ENCODE assay signal across 9 mouse cellular contexts in the genomic region with DNA sequence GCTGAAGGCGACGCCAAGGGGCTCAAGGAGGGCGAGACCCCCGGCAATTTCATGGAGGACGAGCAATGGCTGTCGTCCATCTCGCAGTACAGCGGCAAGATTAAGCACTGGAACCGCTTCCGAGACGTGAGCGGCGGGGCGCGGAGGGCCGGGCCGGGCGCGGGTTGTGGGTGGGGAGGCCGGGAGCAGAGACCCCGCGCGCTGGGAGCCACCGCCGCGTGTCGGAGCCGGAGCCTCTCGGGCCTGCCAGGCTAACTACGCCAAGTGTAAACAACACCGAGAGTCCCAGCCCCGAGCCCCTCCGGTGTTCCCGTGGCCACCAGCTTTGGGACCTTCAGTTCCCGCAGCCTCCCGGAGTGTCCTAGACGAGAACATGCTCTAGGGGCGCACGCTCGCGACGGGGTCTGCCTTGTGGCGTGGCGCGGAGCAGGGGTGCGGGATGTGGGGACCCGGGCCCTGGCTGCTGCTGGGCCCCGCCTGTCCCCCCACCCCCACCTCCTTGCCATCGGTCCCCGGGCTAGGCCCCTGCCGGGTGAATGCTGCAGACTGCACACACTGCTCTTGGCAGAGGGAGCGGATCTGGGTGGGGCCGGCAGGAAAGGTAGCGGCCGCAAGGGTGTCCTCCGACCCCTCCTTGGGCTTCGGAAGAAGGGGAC. TPM values are rescaled to one million over a fixed set of nuclear protein-coding genes. Genes with fewer than 3 reads are reported as not detected.
DNase-seq lines count a peak whose midpoint lies in the region; ATAC-seq lines count a peak whose summit lies in the region.
"Had no signal": no experiment of that assay in that cellular context is flagged by ENCODE, and none has a peak within 500 bp of the region (broad histone marks: within the 10 kb centered on the region; RNA-seq: fewer than 3 reads in every experiment).

No protein-coding gene starts in this region.

- H3K9ac ChIP-seq in kidney, embryonic 14.5 days (ENCODE audit: low read depth, low read length) = peak overlapping the region; percentile 77
- H3K9ac ChIP-seq in embryonic facial prominence, embryonic 14.5 days (ENCODE audit: low read depth, low read length) = peak overlapping the region; percentile 76
- peak overlapping the region; percentile 71 for H3K9ac ChIP-seq in heart, embryonic 16.5 days (ENCODE audit: low read length)

- peak overlapping the region; percentile 91 for H3K27ac ChIP-seq in kidney, embryonic 14.5 days (ENCODE audit: low read depth, low read length)
- peak overlapping the region; percentile 52; the same call in 1 of the 2 replicates for H3K27ac ChIP-seq in embryonic facial prominence, embryonic 14.5 days (replicated peaks; ENCODE audit: low read depth, low read length)
- 0 out of 2 replicates have a peak overlapping the region, but pooled peaks have one; percentile 9 for H3K27ac ChIP-seq in heart, embryonic 16.5 days (ENCODE audit: low read length)

- peaks cover 9% of the 10 kb centered on the region; the same call in 1 of the 2 replicates for H3K4me1 ChIP-seq in kidney, embryonic 14.5 days (ENCODE audit: control insufficient read depth, insufficient read depth, low read length)
- 0 out of 2 replicates have a peak, but pooled peaks cover 8% of the 10 kb centered on the region for H3K4me1 ChIP-seq in embryonic facial prominence, embryonic 14.5 days (ENCODE audit: control insufficient read depth, insufficient read depth, low read length)
- peaks cover 12% of the 10 kb centered on the region for H3K4me1 ChIP-seq in heart, embryonic 16.5 days (ENCODE audit: control insufficient read depth, insufficient read depth, low read length)

- H3K27me3 ChIP-seq in kidney, embryonic 14.5 days (ENCODE audit: control insufficient read depth, insufficient read depth, low read length) = peaks cover 21% of the 10 kb centered on the region
- H3K27me3 ChIP-seq in embryonic facial prominence, embryonic 14.5 days (replicated peaks; ENCODE audit: control insufficient read depth, insufficient read depth, low read length) = peaks cover 41% of the 10 kb centered on the region
- H3K27me3 ChIP-seq in heart, embryonic 16.5 days (ENCODE audit: control insufficient read depth, insufficient read depth, low read length) = peaks cover 59% of the 10 kb centered on the region

- ATAC-seq in kidney, embryonic 14.5 days (ENCODE audit: low FRiP score, low TSS enrichment) = peak; percentile 54
- peak; percentile 80 for ATAC-seq in embryonic facial prominence, embryonic 14.5 days (ENCODE audit: low read depth)
- ATAC-seq in heart, embryonic 16.5 days (replicated peaks; ENCODE audit: extremely low read depth, insufficient read depth, low FRiP score) = peak; percentile 40

- peak overlapping the region; percentile 96 for H3K4me2 ChIP-seq in kidney, embryonic 14.5 days (replicated peaks; ENCODE audit: low read depth, low read length)
- H3K4me2 ChIP-seq in embryonic facial prominence, embryonic 14.5 days (ENCODE audit: low read depth, low read length) = peak overlapping the region; percentile 99
- H3K4me2 ChIP-seq in heart, embryonic 16.5 days (ENCODE audit: low read depth, low read length) = peak overlapping the region; percentile 98

- H3K36me3 ChIP-seq in kidney, embryonic 14.5 days (ENCODE audit: control insufficient read depth, insufficient read depth, low read length) = no peaks in the 10 kb centered on the region
- no peaks in the 10 kb centered on the region for H3K36me3 ChIP-seq in embryonic facial prominence, embryonic 14.5 days (ENCODE audit: control insufficient read depth, insufficient read depth, low read length)
- no peaks in the 10 kb centered on the region for H3K36me3 ChIP-seq in heart, embryonic 16.5 days (ENCODE audit: control insufficient read depth, insufficient read depth)
- H3K36me3 ChIP-seq: G1E had no signal

- no peaks in the 10 kb centered on the region for H3K9me3 ChIP-seq in kidney, embryonic 14.5 days (ENCODE audit: control insufficient read depth, low read length)
- no peaks in the 10 kb centered on the region for H3K9me3 ChIP-seq in embryonic facial prominence, embryonic 14.5 days (ENCODE audit: control insufficient read depth, low read length)
- no peaks in the 10 kb centered on the region for H3K9me3 ChIP-seq in heart, embryonic 16.5 days (replicated peaks; ENCODE audit: control insufficient read depth, low read length)
- H3K9me3 ChIP-seq: G1E had no signal

- 1% methylated on average over 46 of the region's 57 CpGs for WGBS in kidney, embryonic 14.5 days
- WGBS in embryonic facial prominence, embryonic 14.5 days = 0% methylated on average over 34 of the region's 57 CpGs
- under 1% methylated on average over 57 of the region's 57 CpGs for WGBS in heart, embryonic 16.5 days

- H3K4me3 ChIP-seq in kidney, embryonic 14.5 days (ENCODE audit: low read length) = peak overlapping the region; percentile 69
- peak overlapping the region; percentile 66 for H3K4me3 ChIP-seq in embryonic facial prominence, embryonic 14.5 days (ENCODE audit: low read depth, low read length)
- peak overlapping the region; percentile 66 for H3K4me3 ChIP-seq in heart, embryonic 16.5 days (ENCODE audit: low read length)

- DNase-seq in kidney, adult 9 months = no peak
- DNase-seq in adrenal gland, postnatal 25 days = peak; percentile 45
- no peak for DNase-seq in embryonic facial prominence, embryonic 14.5 days (ENCODE audit: low spot score)
- peak; percentile 56 to 69 for DNase-seq in layer of hippocampus, postnatal 14 days (ENCODE audit: low spot score in 2 of 2)
- peak; percentile 57 to 58 for DNase-seq in lung, postnatal 4 days
- DNase-seq in right cerebral cortex, postnatal 25 days = peak; percentile 59

RNA-seq across cellular contexts. Expression of a gene that starts 0.6 kb away (rescaled TPM):
- polyA plus RNA-seq in kidney, embryonic 14.5 days (2014; fragmentation: Nextera tagmentation; extraction: Ambion mirVana) = 35.7 and 51.3 TPM in 2 replicates
- total RNA-seq in adrenal gland, postnatal 25 days (2021) = 27.3 and 35.2 TPM in 2 replicates
- polyA plus RNA-seq in embryonic facial prominence, embryonic 14.5 days (2014; fragmentation: Nextera tagmentation; extraction: Ambion mirVana) = 8.8 and 10.0 TPM in 2 replicates
- polyA plus RNA-seq in heart, embryonic 16.5 days (2015; fragmentation: Nextera tagmentation; extraction: Ambion mirVana) = 6.7 and 8.6 TPM in 2 replicates
- total RNA-seq in layer of hippocampus, postnatal 14 days (2021) = 100 to 1,000 TPM; 497 to 522 TPM
- total RNA-seq: G1E had no signal
- polyA plus RNA-seq: G1E had no signal

Comparison
In these comparisons a context has a peak if more than half of its experiments do, and no peak if none do; other contexts are left out.
1. H3K27ac ChIP-seq: peak in every context shown above with its lines; median percentile 91 in kidney, embryonic 14.5 days; 52 in embryonic facial prominence, embryonic 14.5 days; 9 in heart, embryonic 16.5 days.
2. DNase-seq: peak in adrenal gland, postnatal 25 days (single experiment), layer of hippocampus, postnatal 14 days (2 of 2), lung, postnatal 4 days (2 of 2) and right cerebral cortex, postnatal 25 days (single experiment); none in kidney, adult 9 months (single experiment) and embryonic facial prominence, embryonic 14.5 days (single experiment).
3. Peak in every context shown above with its lines, with median percentiles within 50 percentile points of each other: ATAC-seq, H3K4me2 ChIP-seq, H3K4me3 ChIP-seq and H3K9ac ChIP-seq.